Mouse (Mus musculus): Measurements from ENCODE around the gene Rtn1. TPM values are rescaled to one million over a fixed set of nuclear protein-coding genes. Genes with fewer than 3 reads are reported as not detected.

Gene Rtn1
- polyA plus RNA-seq, 1 experiment = 4.1 TPM

- Histone ChIP-seq H3K27me3 (ENCODE audit: control insufficient read depth, insufficient read depth, low read length) (no peaks in the 10 kb centered on the region), H3K36me3 (ENCODE audit: control insufficient read depth, insufficient read depth, low read length) (no peaks in the 10 kb centered on the region), H3K4me1 (ENCODE audit: control insufficient read depth, insufficient read depth, insufficient read length, low read length) (no peaks in the 10 kb centered on the region), H3K4me3 (ENCODE audit: low read depth, low read length) (no peak overlapping the region), H3K27ac (ENCODE audit: insufficient read depth, low read depth, low read length) (no peak overlapping the region)
- WGBS = 68% methylated on average over 7 of the region's 7 CpGs
- TF ChIP-seq POLR2A (IDR thresholded peaks at IDR 0.05; ENCODE audit: low read depth, low read length) (no peak), CTCF (IDR thresholded peaks at IDR 0.05; ENCODE audit: extremely low read depth, insufficient read length, insufficient replicate concordance, low read depth, low read length) (no peak)
These were observed 211.4 kb downstream of the Rtn1 start for GRCm38 (mm10) chr12:72197434-72197833.

DNA sequence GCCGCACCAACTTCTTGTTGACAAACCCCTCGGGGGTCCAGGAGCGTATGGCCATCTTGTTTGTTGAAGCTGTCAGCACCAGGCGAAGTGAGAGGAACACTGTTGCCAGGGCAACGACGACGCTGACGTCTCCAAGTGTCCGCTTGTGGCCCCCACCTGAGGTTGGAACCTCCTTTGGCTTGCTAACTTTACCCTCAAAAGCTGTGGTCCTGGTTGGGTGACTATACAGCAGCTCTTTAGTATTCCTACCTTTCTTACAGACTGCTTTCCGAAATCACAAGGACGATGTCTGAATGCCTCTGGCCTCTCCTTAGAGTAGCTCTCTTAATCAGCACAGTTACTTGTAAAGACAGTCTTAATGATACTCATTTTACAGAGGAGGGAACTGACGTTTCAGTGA is 223.9 kb downstream of the Rtn1 start, which contains the start of gene Ccdc175:
TSS of gene Ccdc175 (minus strand) at position 101 of the 400 bp plus-strand sequence.
- no peak within 1 kb of the TSS for H3K4me3 ChIP-seq (ENCODE audit: low read depth, low read length)
- no peak within 1 kb of the TSS for H3K27ac ChIP-seq (ENCODE audit: insufficient read depth, low read depth, low read length)
- no peaks in the 10 kb centered on the region for H3K4me1 ChIP-seq (ENCODE audit: control insufficient read depth, insufficient read depth, insufficient read length, low read length)
- H3K36me3 ChIP-seq (ENCODE audit: control insufficient read depth, insufficient read depth, low read length) = no peaks in the 10 kb centered on the region
- WGBS = 54% methylated on average over 12 of the region's 12 CpGs
- TF ChIP-seq POLR2A (IDR thresholded peaks at IDR 0.05; ENCODE audit: low read depth, low read length) (no peak), CTCF (IDR thresholded peaks at IDR 0.05; ENCODE audit: extremely low read depth, insufficient read length, insufficient replicate concordance, low read depth, low read length) (no peak)
- no peaks in the 10 kb centered on the region for H3K27me3 ChIP-seq (ENCODE audit: control insufficient read depth, insufficient read depth, low read length)

GRCm38 (mm10) chr12:72179561-72179960 is 229.3 kb downstream of the Rtn1 start:
- Histone ChIP-seq H3K36me3 (ENCODE audit: control insufficient read depth, insufficient read depth, low read length) (no peaks in the 10 kb centered on the region), H3K4me3 (ENCODE audit: low read depth, low read length) (no peak overlapping the region), H3K4me1 (ENCODE audit: control insufficient read depth, insufficient read depth, insufficient read length, low read length) (no peaks in the 10 kb centered on the region), H3K27me3 (ENCODE audit: control insufficient read depth, insufficient read depth, low read length) (no peaks in the 10 kb centered on the region; the same call in 1 of the 2 replicates), H3K27ac (ENCODE audit: insufficient read depth, low read depth, low read length) (no peak overlapping the region)
- WGBS = 81% methylated on average over 4 of the region's 4 CpGs
- TF ChIP-seq CTCF (IDR thresholded peaks at IDR 0.05; ENCODE audit: extremely low read depth, insufficient read length, insufficient replicate concordance, low read depth, low read length) (no peak), POLR2A (IDR thresholded peaks at IDR 0.05; ENCODE audit: low read depth, low read length) (no peak)

DNA sequence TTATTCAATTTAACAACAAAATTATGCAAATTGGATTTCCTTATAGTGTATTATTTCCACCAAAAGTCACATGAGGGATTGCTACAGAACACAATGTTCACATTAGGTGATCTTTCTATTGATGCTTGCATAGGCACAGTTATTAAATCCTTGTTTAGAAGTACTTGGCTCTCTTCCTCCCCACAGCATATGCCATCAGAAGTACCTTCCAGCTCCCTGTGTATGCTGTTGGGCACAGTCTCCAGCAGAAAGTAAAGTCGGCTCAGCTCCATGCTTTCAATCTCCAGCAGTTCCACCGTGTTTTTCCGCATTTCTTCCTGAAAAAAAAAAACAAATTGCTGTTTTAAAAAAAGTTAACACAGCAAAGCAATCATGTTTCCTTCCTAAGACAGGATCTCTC is 230.5 kb downstream of the Rtn1 start:
- Histone ChIP-seq H3K27me3 (ENCODE audit: control insufficient read depth, insufficient read depth, low read length) (no peaks in the 10 kb centered on the region; the same call in 1 of the 2 replicates), H3K4me3 (ENCODE audit: low read depth, low read length) (no peak overlapping the region), H3K36me3 (ENCODE audit: control insufficient read depth, insufficient read depth, low read length) (no peaks in the 10 kb centered on the region), H3K27ac (ENCODE audit: insufficient read depth, low read depth, low read length) (no peak overlapping the region), H3K4me1 (ENCODE audit: control insufficient read depth, insufficient read depth, insufficient read length, low read length) (no peaks in the 10 kb centered on the region)
- WGBS = 83% methylated on average over 3 of the region's 3 CpGs
- no peak for TF ChIP-seq CTCF (IDR thresholded peaks at IDR 0.05; ENCODE audit: extremely low read depth, insufficient read length, insufficient replicate concordance, low read depth, low read length)
- no peak for TF ChIP-seq POLR2A (IDR thresholded peaks at IDR 0.05; ENCODE audit: low read depth, low read length)

Other genes with a start within 250 kb of the Rtn1 start
- gene Ccdc175, start 224.0 kb downstream of the Rtn1 start, polyA plus RNA-seq (2012; rRNA removed) = not detected in 2 replicates
- 0.09 TPM in 1 of 2 replicates, not detected in the other for gene Lrrc9, start 32.8 kb upstream of the Rtn1 start, polyA plus RNA-seq (2012; rRNA removed)
- gene Pcnx4, start 127.3 kb upstream of the Rtn1 start, polyA plus RNA-seq (2012; rRNA removed) = 0.43 and 0.51 TPM in 2 replicates
- gene Gm4756, start 240.6 kb upstream of the Rtn1 start, polyA plus RNA-seq (2012; rRNA removed) = not detected in 2 replicates

Measured in small intestine, adult 2 months (tissue).